Mouse (Mus musculus) ovary, postnatal 36 days (tissue): ENCODE measurements at regions not wholly inside any gene's neighbourhood (a gene's known extent, or its start where the extent isn't known, plus 50 kb on each side); places are given as distances from the start of the nearest gene placed in this dataset.

Source experiments
- DNase-seq: peaks from one replicate; pipeline ENCODE4 v3.0.0; 2022; ENCODE audit warnings: low spot score, mixed read lengths

DNA sequence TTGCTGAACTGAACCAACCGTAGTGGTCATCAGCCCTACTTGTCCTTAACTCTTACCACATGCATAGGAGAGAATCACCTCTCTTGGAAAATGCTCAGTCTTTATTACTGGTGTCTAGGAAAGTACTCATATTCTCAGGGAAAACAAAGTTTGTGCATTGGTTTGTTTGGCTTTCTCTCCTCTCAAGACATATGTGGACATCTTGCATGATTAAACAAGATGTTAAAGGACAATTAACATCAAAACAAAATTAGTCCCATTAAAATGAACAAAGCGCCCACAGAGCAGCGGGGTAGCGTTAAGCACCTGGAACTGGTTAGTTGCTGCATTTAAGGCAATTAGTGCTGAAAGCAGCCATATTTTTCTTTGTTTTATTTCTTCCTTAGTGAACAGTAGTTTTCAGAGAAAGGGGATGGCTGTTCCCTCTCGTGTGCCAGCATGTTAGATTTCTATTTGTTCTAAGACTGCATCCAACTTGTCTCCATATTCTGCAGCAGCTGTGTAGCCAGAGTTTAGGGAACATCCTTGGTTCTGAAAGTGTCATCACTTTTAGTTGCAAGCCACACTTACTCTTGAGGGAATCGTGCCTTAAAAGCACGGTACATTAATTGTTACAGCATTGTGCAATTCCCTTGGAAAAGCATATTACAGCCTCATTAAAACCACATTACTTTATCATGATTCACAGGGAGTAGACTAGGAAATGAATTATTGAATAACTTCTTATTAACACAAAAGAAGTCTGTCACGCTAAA is 137.7 kb downstream of the Ube2u start:
- DNase-seq: no peak

DNA sequence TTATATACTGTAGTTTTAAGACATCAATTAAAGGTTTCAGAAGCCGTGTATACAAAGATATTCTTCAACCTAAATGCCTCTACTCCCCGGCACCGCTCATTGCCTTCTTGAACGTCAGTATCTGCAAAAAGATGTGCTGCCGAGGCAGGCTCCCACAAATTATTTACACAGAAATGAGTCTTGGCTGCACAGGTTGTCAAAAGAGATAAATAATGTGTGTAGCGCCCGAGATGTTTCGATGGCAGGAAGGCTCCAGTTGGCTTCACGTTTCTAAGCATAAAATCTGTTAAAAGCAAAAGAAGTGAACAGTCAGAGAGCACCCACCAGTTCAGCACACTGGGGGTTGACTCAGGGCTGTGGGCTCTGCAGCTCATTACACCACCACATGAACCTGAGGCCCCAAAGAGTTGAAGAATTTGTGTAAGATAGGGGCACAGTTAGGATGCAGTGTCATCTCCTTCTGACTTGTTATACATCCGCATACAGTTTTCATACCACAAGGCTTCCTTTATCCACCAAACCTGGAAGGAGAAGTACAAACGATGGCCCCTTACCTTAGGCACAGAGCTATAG is 138.4 kb downstream of the Ube2u start:
- no peak for DNase-seq

DNA sequence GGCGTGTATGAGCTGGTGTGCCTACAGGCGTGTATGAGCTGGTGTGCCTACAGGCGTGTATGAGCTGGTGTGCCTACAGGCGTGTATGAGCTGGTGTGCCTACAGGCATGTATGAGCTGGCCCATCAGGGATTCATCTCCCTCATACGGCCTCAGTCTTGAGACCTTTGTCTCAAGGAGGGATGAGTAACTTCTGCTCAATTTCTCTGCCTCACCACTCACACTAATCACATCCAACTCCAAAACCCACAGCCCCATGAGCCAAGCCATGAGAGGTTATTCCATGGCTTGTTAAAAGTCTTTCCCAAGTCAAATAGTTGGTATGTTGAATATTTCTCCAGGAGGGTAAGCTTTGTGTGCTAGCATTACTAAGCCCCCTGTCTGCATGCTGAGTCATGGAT is 146.0 kb downstream of the Ube2u start:
- DNase-seq: no peak

DNA sequence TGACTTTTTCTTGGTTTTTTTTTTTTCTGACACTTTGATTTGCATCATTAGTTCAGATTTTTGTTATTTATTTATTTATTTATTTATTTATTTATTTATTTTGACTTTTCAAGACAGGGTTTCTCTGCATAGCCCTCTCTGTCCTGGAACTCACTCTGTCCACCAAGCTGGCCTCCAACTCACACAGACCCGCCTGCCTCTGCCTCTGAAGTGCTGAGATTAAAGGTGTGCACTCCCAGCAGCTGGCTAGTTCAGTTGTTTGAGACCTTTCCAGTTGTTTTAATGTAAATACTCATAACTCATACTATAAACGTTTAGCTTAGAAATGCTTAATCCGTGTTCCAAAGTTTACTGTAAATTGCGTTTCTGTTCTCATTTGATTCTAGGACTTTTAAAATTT is 147.9 kb downstream of the Ube2u start:
- no peak for DNase-seq

DNA sequence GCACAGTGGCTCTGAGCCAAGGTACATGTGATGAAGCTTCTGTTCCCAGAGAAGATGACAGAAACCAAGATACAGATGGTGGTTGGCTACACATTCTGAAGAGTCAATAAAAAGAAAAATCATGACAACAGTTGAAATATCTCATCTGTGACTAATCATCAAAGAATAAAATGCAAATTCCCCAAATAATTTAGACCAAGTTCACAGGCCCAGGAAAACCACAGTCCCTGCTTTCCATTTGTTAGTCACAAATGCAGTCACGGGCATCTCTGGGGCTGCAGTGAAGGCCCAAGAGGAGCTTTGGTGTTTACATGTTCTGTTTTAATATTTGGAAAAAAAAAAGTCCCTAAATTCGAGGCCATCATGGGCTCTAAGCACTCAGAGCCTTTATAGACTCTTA is 142.1 kb upstream of the Cachd1 start:
- no peak for DNase-seq

DNA sequence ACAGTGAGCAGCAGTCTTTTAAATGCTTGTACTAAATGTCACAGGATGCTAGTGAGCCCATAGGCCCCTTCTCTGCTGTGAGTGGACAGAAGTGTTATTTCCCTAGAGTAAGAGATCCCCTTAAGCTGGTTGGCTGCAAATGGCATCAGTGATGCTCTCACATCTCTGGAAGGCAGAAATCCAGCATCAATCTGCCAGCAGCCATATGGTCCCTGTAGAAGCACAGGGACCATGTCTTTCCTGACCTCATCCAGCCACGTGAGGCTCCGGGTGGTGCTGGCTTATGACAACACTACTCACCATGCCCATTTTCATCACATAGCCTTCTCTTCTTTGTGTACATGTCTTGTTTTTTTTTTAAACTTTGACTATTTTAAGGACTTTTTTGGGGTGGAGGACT is 138.9 kb upstream of the Cachd1 start:
- no peak for DNase-seq

DNA sequence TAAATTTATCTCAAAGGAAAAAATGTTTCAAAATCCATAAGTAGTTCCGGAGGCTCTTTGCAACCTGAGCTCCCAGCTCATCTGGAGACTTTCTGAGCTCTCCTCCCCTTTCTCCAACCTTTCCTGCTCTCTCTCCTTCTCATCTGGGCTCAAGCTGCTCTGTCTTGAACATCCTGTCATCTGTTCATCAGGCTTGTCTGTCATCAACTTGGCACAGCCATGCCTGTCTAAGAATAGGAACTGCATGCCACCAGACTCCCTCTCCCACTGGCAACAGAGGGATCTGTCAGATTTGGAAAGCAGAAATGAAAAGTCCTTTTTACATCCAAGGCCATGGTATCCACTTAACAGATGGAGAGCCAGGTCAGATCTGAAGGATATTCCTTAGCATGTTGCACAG is 115.3 kb upstream of the Cachd1 start:
- DNase-seq: no peak

DNA sequence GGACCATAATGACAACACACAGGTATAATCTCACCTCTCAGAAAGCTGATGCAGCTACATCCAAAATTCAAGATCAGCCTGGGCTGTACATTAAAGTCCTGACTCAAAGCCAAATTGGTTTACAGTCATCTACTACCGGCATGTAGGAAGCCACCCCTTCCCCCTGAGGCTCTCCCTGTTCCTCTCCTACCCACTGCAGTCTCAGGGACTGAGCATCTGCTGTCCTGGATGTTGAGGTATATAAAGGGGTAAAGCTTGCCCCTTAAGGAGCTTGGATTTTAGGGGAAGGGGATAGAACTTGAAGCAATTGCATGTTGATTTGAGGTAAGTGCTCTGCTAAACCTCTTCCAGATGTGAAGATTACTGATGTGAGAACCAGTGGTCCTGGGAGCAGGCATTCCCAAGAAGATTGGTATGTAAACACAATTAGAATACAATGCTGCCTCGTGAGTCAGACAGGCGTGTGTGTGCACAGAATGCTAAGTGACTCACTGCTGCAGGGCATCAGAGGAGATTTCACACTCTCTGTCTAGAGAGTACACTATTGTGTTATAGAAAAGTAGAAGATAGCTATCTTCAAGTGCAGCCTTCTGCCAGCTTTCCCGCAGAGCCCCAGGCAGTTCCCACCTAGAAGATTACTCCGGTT is 111.7 kb upstream of the Cachd1 start:
- no peak for DNase-seq

DNA sequence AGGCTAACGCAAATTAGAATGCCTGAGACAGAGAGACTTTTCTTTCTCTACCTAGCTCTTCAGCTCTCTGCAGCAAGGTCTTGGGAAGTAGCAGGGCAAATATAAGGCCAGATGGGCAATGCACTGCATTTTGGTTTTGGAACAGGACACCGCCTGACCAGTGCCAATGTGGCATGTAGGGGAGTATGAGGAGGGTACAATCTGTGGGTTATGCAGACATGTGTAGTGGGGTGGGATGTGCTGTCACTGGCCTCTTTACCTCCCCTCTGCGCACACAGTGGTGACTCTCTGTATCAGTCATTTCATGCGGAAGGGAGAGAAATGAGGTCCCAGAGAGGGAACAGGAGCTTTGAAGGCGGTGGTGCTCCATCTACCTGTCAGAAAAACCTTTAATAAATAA is 105.9 kb upstream of the Cachd1 start:
- no peak for DNase-seq

DNA sequence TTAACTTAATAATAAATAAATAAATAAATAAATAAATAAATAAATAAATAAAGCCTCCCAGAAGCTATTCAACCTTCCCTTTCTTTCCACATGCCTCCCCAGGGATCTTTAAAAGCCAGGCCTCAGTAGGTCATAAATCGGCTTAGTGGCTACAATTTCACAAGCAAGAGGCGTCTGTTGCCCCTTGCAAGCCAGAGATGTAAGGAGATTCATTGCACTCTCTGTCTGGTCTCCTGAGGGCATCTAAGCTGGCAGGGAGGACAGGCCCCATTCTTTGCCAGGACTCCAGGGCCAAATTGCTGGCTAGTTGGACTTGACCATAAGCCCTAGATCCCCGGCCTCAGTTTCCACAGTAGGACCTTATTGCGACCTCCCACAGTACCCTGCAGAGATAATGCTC is 101.6 kb upstream of the Cachd1 start:
- DNase-seq: peak; percentile 8

DNA sequence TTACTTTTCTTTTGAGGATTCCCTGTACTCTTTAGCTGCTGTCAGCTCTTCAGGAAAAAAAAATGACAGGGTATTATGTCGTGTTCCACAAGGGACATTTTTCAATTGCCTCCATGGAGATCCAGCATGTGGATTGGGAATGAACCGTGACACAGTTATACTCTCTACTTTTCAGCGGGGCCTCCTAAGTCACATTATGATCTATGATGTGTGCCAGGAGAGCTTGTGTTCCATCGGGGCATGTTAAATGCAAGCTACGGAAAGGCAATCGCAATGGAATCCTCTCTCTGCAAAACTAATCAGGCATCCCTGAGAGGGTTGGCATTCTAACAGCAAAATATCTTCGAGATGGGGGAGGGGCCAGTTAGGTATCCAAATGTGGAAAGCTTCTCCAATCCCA is 92.7 kb upstream of the Cachd1 start:
- DNase-seq: no peak

DNA sequence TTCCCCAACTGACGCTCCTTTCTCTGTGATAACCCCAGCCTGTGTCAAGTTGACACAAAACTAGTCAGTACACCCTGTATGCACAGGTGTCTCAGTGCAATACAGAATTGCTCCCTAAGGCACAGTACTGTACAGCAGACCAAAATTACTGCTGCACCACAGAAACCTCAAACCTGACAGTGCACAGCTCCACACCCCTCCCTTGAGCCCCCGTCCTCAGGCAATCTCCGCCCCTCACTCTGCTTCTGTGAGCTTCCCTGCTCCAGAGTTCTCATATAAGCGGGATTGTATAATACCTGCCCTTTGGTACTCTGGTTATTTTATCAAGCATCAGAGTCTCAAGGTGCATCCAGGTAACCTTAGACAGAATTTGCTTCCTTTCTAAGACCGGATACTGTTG is 76.5 kb upstream of the Cachd1 start:
- DNase-seq: no peak

DNA sequence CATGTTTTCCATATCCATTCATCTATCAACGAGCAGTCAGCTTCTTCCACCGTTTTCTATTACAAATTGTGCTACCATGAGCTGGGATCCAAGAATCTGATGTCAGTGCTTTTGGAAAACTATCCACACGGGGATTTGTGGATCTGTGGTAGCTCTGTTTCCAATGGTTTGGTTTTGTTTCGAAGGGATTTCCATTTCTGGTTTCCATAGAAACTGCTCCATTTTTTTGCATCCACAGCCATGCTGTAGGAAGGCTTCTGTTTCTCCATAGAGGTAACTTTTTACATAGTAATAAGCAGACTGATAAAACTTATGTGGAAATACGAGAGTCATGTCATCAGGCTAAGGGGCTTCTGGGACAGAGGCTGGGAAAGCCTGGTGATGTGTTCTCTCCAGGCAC is 76.1 kb upstream of the Cachd1 start:
- DNase-seq: no peak

DNA sequence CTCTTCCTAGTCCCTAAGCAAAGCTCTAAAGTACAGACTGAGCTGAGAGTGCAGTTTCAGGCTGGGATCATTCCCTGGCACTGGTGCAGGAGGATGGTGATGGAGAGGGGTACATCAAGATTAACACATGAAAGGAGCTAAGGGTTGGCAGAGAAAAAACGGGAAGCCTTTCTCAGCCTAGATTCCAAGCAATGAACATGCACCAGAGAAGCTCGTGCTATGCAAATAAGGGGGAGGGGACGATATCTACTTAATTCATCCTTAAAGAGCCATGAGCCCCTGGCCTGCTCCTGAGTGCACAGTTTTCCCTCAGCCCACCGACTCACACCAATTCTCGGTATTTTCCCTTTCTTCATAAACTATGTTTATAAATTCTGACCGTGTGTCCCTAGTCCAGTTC is 70.5 kb upstream of the Cachd1 start:
- DNase-seq: no peak

DNA sequence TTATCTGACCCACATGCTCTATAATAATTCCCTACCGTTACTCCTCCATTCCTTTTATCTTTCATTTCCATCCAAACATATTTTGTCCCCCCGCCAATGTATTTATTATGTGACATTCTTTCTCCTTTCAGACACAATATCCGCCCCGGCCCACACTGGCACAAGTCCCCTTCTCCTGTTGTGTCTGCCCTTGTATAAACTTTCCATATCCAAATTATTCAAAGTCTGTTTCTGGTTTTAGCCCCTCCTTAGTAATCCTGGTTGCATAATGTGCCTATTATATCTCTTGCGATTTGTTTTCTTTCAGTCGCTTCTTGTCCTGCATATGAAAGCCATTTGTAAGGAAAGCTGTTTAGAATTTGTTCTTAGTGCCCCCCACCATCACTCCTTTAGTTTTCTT is 69.3 kb upstream of the Cachd1 start:
- DNase-seq: no peak

DNA sequence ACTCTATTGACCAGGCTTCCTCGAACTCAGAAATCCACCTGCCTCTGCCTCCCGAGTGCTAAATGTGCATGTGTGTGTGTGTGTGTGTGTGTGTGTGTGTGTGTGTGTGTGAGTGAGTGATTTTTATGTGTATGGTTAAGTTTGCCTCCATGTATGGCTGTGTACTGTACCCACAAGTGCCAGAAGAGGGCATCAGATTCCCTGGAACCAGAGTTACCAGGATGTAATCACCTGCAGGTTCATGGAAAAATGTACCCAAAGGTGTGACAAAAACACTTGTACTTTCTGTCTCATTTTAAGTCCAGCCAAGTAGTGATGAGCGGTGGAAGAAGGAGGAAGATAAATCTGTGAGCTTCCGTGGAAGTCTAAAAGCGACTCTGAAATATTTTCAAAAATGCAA is 68.2 kb upstream of the Cachd1 start:
- no peak for DNase-seq

DNA sequence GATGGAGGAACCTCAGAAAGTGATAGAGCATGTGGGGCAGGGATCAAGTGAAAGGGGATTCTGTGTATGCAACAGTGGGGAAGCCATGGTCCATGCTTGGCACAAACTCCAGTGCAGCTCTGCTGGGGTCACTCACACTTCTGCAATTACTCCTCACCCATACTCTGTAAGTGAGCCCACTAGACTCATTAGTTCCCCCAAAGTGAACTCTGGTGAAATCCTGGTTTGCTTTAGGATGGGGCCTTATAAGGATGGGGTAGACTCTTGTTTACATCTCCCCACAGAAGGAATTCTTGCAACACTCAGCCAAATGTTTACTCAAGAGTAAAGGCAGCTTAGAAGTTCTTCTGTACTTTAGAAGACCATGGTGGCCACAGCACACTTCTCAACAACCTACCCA is 62.2 kb upstream of the Cachd1 start:
- DNase-seq: no peak

DNA sequence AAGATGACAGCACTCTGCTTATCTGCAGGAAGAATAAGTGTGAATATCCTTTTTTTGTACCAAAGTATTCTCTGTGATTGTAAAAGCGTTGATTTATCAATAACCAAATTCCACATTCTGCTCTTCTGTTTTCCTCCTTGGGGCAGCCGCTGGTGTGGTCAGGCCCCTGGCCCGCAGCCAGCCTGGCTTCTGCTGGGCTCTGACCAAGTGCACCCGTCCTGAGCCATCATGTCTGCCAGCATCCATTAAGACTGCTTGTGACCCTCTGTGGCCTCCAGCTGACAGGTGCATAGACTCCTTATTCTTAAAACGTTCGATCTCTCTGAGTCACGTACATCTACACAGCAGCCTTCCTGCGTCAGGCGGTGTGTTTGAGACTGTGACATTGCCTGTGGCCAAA is 58.9 kb upstream of the Cachd1 start:
- DNase-seq: no peak

DNA sequence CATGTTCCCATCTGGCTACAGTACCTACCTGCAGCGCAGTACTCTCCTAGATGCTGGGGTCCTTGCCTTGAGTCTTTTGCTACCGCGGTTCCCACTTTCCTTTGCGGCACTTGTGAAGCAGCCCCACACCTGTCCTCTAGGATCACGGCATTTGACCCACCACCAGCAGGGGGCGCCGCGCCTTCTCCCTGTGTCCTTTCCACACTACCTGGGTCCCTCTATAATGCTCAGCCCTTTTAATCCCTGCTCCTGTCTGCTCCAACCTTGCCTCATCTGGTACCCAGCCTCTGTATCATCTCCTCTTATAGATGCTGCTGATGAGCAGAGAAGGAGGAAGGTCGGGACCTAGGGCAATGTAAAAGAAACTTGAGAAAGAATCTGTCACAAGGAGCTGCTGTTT is 53.9 kb upstream of the Cachd1 start:
- peak; percentile 64 for DNase-seq

DNA sequence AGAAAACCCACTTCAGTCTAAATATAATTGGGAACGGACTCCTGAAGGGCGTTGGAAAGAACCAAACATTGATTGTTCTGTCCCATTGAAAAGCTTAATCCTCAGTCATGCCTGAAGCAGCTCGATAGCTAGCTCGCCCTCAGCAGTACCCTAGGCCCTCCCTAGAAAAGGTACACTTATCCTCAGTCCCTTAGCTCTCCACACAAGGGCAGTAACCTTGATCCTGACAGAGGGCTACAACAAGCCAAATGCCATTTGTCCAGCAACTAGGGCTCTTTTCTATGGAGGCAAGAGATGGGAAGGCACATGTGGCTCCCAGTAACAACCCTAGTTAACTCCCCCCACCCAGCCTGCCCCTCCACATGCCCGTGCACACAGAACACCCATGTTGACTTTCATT is 53.4 kb upstream of the Cachd1 start:
- no peak for DNase-seq

DNA sequence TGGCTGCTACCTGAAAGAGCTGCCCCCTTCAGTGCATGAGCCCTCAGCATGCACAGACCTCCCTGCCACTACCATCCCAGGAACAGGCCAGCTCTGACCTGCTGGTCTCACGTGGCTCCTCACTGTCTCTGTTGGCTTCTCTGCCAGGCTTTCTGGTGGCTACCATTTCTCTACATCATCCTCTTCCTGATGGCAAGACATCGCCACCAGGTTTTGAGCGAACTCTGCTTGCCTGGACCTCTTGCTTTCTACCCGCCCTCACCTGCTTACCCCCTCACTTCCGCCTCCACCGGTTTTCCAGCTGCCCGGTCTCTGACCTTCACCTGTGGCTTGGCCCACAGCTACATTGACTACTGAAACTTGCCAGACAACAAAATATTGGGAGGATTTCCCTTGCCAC is 50.7 kb upstream of the Cachd1 start:
- DNase-seq: no peak

DNA sequence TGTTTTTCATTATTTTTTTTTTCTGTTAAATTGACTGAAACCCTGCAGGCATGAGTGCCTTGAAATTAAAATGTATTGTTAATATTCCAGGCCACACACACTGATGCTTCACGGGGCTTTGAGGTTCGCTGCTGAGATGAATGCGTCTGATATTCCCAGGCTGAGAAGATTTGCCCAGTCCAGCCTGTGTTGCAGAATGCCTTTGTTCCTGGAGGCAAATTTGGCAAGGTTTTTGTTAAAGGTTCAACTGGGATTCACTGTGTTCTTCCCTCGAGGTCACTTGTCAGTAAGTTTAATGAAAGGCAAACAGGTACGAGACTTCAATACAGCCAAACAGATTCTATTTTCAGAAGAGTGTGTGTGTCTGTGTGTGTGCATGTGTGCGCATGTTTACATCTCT is 50.0 kb upstream of the Cachd1 start:
- no peak for DNase-seq
